Mouse (Mus musculus) intestine, embryonic 14.5 days (tissue): ENCODE measurements at regions not wholly inside any gene's neighbourhood (a gene's known extent, or its start where the extent isn't known, plus 50 kb on each side); places are given as distances from the start of the nearest gene placed in this dataset.
A peak's percentile ranks its signal among the peaks of the same experiment; 100 is the strongest.

Source experiments
- ATAC-seq: fragments of 200-750 bp; cut with Nextera tagmentation; replicated peaks from 2 replicates; pipeline ENCODE4 v1.8.0; 2017; ENCODE audit warnings: low read depth, moderate number of reproducible peaks, moderate TSS enrichment, moderate library complexity; ENCODE audit not compliant: low FRiP score, low TSS enrichment
- DNase-seq: peaks from one replicate; pipeline ENCODE4 v3.0.0-alpha.2; 2018; ENCODE audit warnings: low spot score
- H3K27ac ChIP-seq: fragments of 300-500 bp; sonication (generic); 2 replicates; pipeline ENCODE4 v1.5.1; 2014; ENCODE audit warnings: low read depth, mild to moderate bottlenecking, control low read depth
- H3K27me3 ChIP-seq: fragments of 300-500 bp; sonication (generic); replicated peaks from 2 replicates; pipeline ENCODE4 v1.6.1; 2014; ENCODE audit warnings: low read length, control low read depth; ENCODE audit not compliant: control insufficient read depth, insufficient read depth
- H3K36me3 ChIP-seq: fragments of 300-500 bp; sonication (generic); 2 replicates; pipeline ENCODE4 v1.6.1; 2014; ENCODE audit warnings: low read length, control low read depth; ENCODE audit not compliant: control insufficient read depth, insufficient read depth
- H3K4me1 ChIP-seq: fragments of 300-500 bp; sonication (generic); replicated peaks from 2 replicates; pipeline ENCODE4 v1.6.1; 2014; ENCODE audit warnings: low read length, control low read depth, mixed read lengths; ENCODE audit not compliant: control insufficient read depth, insufficient read depth
- H3K4me2 ChIP-seq: fragments of 300-500 bp; sonication (generic); 2 replicates; pipeline ENCODE4 v1.6.1; 2014; ENCODE audit warnings: low read length
- H3K4me3 ChIP-seq: fragments of 300-500 bp; sonication (generic); 2 replicates; pipeline ENCODE4 v1.5.1; 2014; ENCODE audit warnings: low read depth, low read length, control low read depth, mixed read lengths
- H3K9ac ChIP-seq: fragments of 300-500 bp; sonication (generic); 2 replicates; pipeline ENCODE4 v1.6.1; 2014; ENCODE audit warnings: mild to moderate bottlenecking, low read length
- H3K9me3 ChIP-seq: fragments of 300-500 bp; sonication (generic); 2 replicates; pipeline ENCODE4 v1.6.1; 2016; ENCODE audit warnings: low read length, control low read depth; ENCODE audit not compliant: control insufficient read depth
- WGBS: fragments of 180-500 bp; shearing (Covaris S2); extraction: QIAGEN DNeasy Blood & Tissue Kit; methylation state at CpG from one replicate; pipeline ENCODE4 v1.1.7; 2014; 5-methylcytosine and 5-hydroxymethylcytosine counted together

GRCm38 (mm10) chr1:10872726-10873125 lies 541.2 kb upstream of the A830018L16Rik start:
- no peak for DNase-seq
- H3K4me2 ChIP-seq: no peak overlapping the region
- no peaks in the 10 kb centered on the region for H3K9me3 ChIP-seq
- no peaks in the 10 kb centered on the region for H3K36me3 ChIP-seq
- H3K4me1 ChIP-seq: no peaks in the 10 kb centered on the region
- no peak overlapping the region for H3K4me3 ChIP-seq
- no peak overlapping the region for H3K9ac ChIP-seq
- 76% methylated on average over 2 of the region's 2 CpGs for WGBS
- no peak overlapping the region for H3K27ac ChIP-seq
- H3K27me3 ChIP-seq: no peaks in the 10 kb centered on the region
- ATAC-seq: no peak

GRCm38 (mm10) chr1:10877391-10878170 lies 536.3 kb upstream of the A830018L16Rik start:
- ATAC-seq: no peak
- Histone ChIP-seq H3K36me3 (no peaks in the 10 kb centered on the region), H3K9ac (no peak overlapping the region), H3K9me3 (no peaks in the 10 kb centered on the region), H3K27ac (no peak overlapping the region), H3K4me1 (no peaks in the 10 kb centered on the region), H3K4me2 (no peak overlapping the region), H3K4me3 (no peak overlapping the region), H3K27me3 (no peaks in the 10 kb centered on the region)
- 46% methylated on average over 2 of the region's 2 CpGs for WGBS
- DNase-seq: no peak

GRCm38 (mm10) chr1:10878221-10878760 lies 535.6 kb upstream of the A830018L16Rik start:
- Histone ChIP-seq H3K4me1 (no peaks in the 10 kb centered on the region), H3K36me3 (no peaks in the 10 kb centered on the region), H3K4me2 (no peak overlapping the region), H3K4me3 (no peak overlapping the region), H3K27me3 (no peaks in the 10 kb centered on the region), H3K9ac (no peak overlapping the region), H3K9me3 (no peaks in the 10 kb centered on the region), H3K27ac (no peak overlapping the region)
- no peak for DNase-seq
- WGBS: 54% methylated on average over 3 of the region's 3 CpGs
- no peak for ATAC-seq

- peak overlapping the region; percentile 13; the same call in 1 of the 2 replicates for H3K4me2 ChIP-seq
- no peak overlapping the region for H3K9ac ChIP-seq
- H3K9me3 ChIP-seq: no peaks in the 10 kb centered on the region
- H3K27ac ChIP-seq: no peak overlapping the region
- no peak for ATAC-seq
- no peak overlapping the region for H3K4me3 ChIP-seq
- no peaks in the 10 kb centered on the region for H3K36me3 ChIP-seq
- no peaks in the 10 kb centered on the region for H3K27me3 ChIP-seq
- no peak for DNase-seq
- 67% methylated on average over 12 of the region's 12 CpGs for WGBS
- no peaks in the 10 kb centered on the region for H3K4me1 ChIP-seq
These were observed 533.7 kb upstream of the A830018L16Rik start for GRCm38 (mm10) chr1:10880026-10880727.

- Histone ChIP-seq H3K4me2 (no peak overlapping the region), H3K4me1 (no peaks in the 10 kb centered on the region), H3K27me3 (no peaks in the 10 kb centered on the region), H3K9me3 (no peaks in the 10 kb centered on the region), H3K36me3 (no peaks in the 10 kb centered on the region), H3K27ac (no peak overlapping the region), H3K9ac (no peak overlapping the region), H3K4me3 (no peak overlapping the region)
- ATAC-seq (no peak), DNase-seq (no peak)
- WGBS: 80% methylated on average over 2 of the region's 2 CpGs
These were observed 515.1 kb upstream of the A830018L16Rik start for GRCm38 (mm10) chr1:10898806-10899205.

- WGBS: 12% methylated on average over 1 of the region's 1 CpGs
- ATAC-seq (no peak), DNase-seq (no peak)
- no peak overlapping the region for H3K4me3 ChIP-seq
- no peaks in the 10 kb centered on the region for H3K27me3 ChIP-seq
- H3K4me1 ChIP-seq: no peaks in the 10 kb centered on the region
- H3K4me2 ChIP-seq: no peak overlapping the region
- H3K36me3 ChIP-seq: no peaks in the 10 kb centered on the region
- H3K27ac ChIP-seq: no peak overlapping the region
- no peaks in the 10 kb centered on the region for H3K9me3 ChIP-seq
- no peak overlapping the region for H3K9ac ChIP-seq
These were observed 511.2 kb upstream of the A830018L16Rik start for GRCm38 (mm10) chr1:10902721-10903120.

- H3K4me2 ChIP-seq: no peak overlapping the region
- 87% methylated on average over 3 of the region's 3 CpGs for whole genome bisulfite sequencing
- no peak for ATAC-seq
These were observed 493.9 kb upstream of the A830018L16Rik start for GRCm38 (mm10) chr1:10919958-10920357.

GRCm38 (mm10) chr1:10932378-10933077 lies 481.4 kb upstream of the A830018L16Rik start:
- no peak for ATAC-seq
- Histone ChIP-seq H3K36me3 (no peaks in the 10 kb centered on the region), H3K4me2 (no peak overlapping the region), H3K9ac (no peak overlapping the region), H3K27me3 (no peaks in the 10 kb centered on the region), H3K4me1 (no peaks in the 10 kb centered on the region), H3K27ac (no peak overlapping the region), H3K9me3 (no peaks in the 10 kb centered on the region), H3K4me3 (no peak overlapping the region)
- DNase-seq: no peak
- WGBS: 44% methylated on average over 5 of the region's 5 CpGs

More at GRCm38 (mm10) chr1:10919958-10920357, 493.9 kb upstream of the A830018L16Rik start:
- no peak overlapping the region for H3K9ac ChIP-seq
- H3K27ac ChIP-seq: no peak overlapping the region
- H3K4me1 ChIP-seq: no peaks in the 10 kb centered on the region
- no peak overlapping the region for H3K4me3 ChIP-seq
- H3K27me3 ChIP-seq: no peaks in the 10 kb centered on the region
- no peaks in the 10 kb centered on the region for H3K36me3 ChIP-seq
- DNase-seq: no peak
- no peaks in the 10 kb centered on the region for H3K9me3 ChIP-seq
